Comparison of ENCODE assay signal across 26 mouse cellular contexts in genomic region chr7:101066009-101066408, GRCm38 (mm10). TPM values are rescaled to one million over a fixed set of nuclear protein-coding genes. Genes with fewer than 3 reads are reported as not detected.
DNase-seq lines count a peak whose midpoint lies in the region; ATAC-seq and TF ChIP-seq lines count a peak whose summit lies in the region.
"Had no signal": no experiment of that assay in that cellular context is flagged by ENCODE, and none has a peak within 500 bp of the region (broad histone marks: within the 10 kb centered on the region; RNA-seq: fewer than 3 reads in every experiment).

No protein-coding gene starts in this region.

- no peak for ATAC-seq in liver, embryonic 15.5 days (ENCODE audit: insufficient read depth)
- peak; percentile 60 for ATAC-seq in intestine, embryonic 15.5 days
- no peak for ATAC-seq in liver, postnatal 0 days
- ATAC-seq in kidney, embryonic 14.5 days (ENCODE audit: low FRiP score, low TSS enrichment) = no peak
- ATAC-seq: activated CD4-positive, CD25-positive, alpha-beta regulatory T cell, adult 4 months; forebrain, embryonic 16.5 days; midbrain, embryonic 16.5 days had no signal

- peak overlapping the region; percentile 78 for H3K27ac ChIP-seq in liver, embryonic 15.5 days (replicated peaks)
- peak overlapping the region; percentile 82 for H3K27ac ChIP-seq in intestine, embryonic 15.5 days
- peak overlapping the region; percentile 96 for H3K27ac ChIP-seq in liver, postnatal 0 days (ENCODE audit: low read depth)
- no peak overlapping the region for H3K27ac ChIP-seq in kidney, embryonic 14.5 days (ENCODE audit: low read depth, low read length)
- H3K27ac ChIP-seq: hindbrain, embryonic 12.5 days; limb, embryonic 13.5 days had no signal

- WGBS in liver, embryonic 15.5 days (ENCODE audit: insufficient replicate concordance) = 59% methylated on average over 5 of the region's 5 CpGs
- WGBS in intestine, embryonic 15.5 days = 62% methylated on average over 5 of the region's 5 CpGs
- WGBS in liver, postnatal 0 days (ENCODE audit: insufficient replicate concordance) = 66% methylated on average over 5 of the region's 5 CpGs
- 94% methylated on average over 5 of the region's 5 CpGs for WGBS in kidney, embryonic 14.5 days

- no peaks in the 10 kb centered on the region for H3K9me3 ChIP-seq in liver, embryonic 15.5 days (replicated peaks)
- H3K9me3 ChIP-seq in intestine, embryonic 15.5 days = no peaks in the 10 kb centered on the region
- no peaks in the 10 kb centered on the region for H3K9me3 ChIP-seq in liver, postnatal 0 days (ENCODE audit: low read length)
- no peaks in the 10 kb centered on the region for H3K9me3 ChIP-seq in kidney, embryonic 14.5 days (ENCODE audit: control insufficient read depth, low read length)
- H3K9me3 ChIP-seq: hindbrain, embryonic 12.5 days; limb, embryonic 13.5 days had no signal

- H3K9ac ChIP-seq in liver, embryonic 15.5 days = no peak overlapping the region
- H3K9ac ChIP-seq in intestine, embryonic 15.5 days = no peak overlapping the region
- no peak overlapping the region for H3K9ac ChIP-seq in liver, postnatal 0 days (replicated peaks)
- no peak overlapping the region for H3K9ac ChIP-seq in kidney, embryonic 14.5 days (ENCODE audit: low read depth, low read length)
- H3K9ac ChIP-seq: hindbrain, embryonic 12.5 days; limb, embryonic 13.5 days had no signal

- H3K36me3 ChIP-seq in liver, embryonic 15.5 days (replicated peaks) = no peaks in the 10 kb centered on the region
- H3K36me3 ChIP-seq in intestine, embryonic 15.5 days = no peaks in the 10 kb centered on the region
- no peaks in the 10 kb centered on the region for H3K36me3 ChIP-seq in liver, postnatal 0 days (replicated peaks; ENCODE audit: insufficient read depth, low read length)
- no peaks in the 10 kb centered on the region for H3K36me3 ChIP-seq in kidney, embryonic 14.5 days (ENCODE audit: control insufficient read depth, insufficient read depth, low read length)
- H3K36me3 ChIP-seq: hindbrain, embryonic 12.5 days; limb, embryonic 13.5 days had no signal

- no peak for TF ChIP-seq CTCF in liver, postnatal 0 days (IDR thresholded peaks at IDR 0.05; ENCODE audit: low read depth)

- H3K4me3 ChIP-seq in liver, embryonic 15.5 days (replicated peaks) = no peak overlapping the region
- H3K4me3 ChIP-seq in intestine, embryonic 15.5 days (replicated peaks) = no peak overlapping the region
- no peak overlapping the region for H3K4me3 ChIP-seq in liver, postnatal 0 days (ENCODE audit: low read depth, low read length)
- no peak overlapping the region for H3K4me3 ChIP-seq in kidney, embryonic 14.5 days (ENCODE audit: low read length)
- H3K4me3 ChIP-seq: erythroblast, embryonic 14.5 days; gastrocnemius, adult 2 months; hindbrain, embryonic 12.5 days; limb, embryonic 13.5 days had no signal

- no peak for TF ChIP-seq EP300 in liver, postnatal 0 days (IDR thresholded peaks at IDR 0.05; ENCODE audit: low read depth)

- H3K4me2 ChIP-seq in liver, embryonic 15.5 days = no peak overlapping the region
- H3K4me2 ChIP-seq in intestine, embryonic 15.5 days (replicated peaks) = peak overlapping the region; percentile 9; the same call in 1 of the 2 replicates
- H3K4me2 ChIP-seq in liver, postnatal 0 days (ENCODE audit: low read depth, low read length) = no peak overlapping the region
- H3K4me2 ChIP-seq in kidney, embryonic 14.5 days (replicated peaks; ENCODE audit: low read depth, low read length) = no peak overlapping the region
- H3K4me2 ChIP-seq: heart, embryonic 11.5 days; hindbrain, embryonic 12.5 days; limb, embryonic 13.5 days; midbrain, embryonic 11.5 days had no signal

- H3K4me1 ChIP-seq in liver, embryonic 15.5 days (replicated peaks) = peaks cover 64% of the 10 kb centered on the region
- peaks cover 22% of the 10 kb centered on the region for H3K4me1 ChIP-seq in intestine, embryonic 15.5 days (replicated peaks)
- peaks cover 33% of the 10 kb centered on the region for H3K4me1 ChIP-seq in liver, postnatal 0 days (ENCODE audit: insufficient read depth)
- peaks cover 7% of the 10 kb centered on the region; the same call in 1 of the 2 replicates for H3K4me1 ChIP-seq in kidney, embryonic 14.5 days (ENCODE audit: control insufficient read depth, insufficient read depth, low read length)
- H3K4me1 ChIP-seq: hindbrain, embryonic 12.5 days had no signal

- no peaks in the 10 kb centered on the region for H3K27me3 ChIP-seq in liver, embryonic 15.5 days
- H3K27me3 ChIP-seq in intestine, embryonic 15.5 days (replicated peaks) = no peaks in the 10 kb centered on the region
- no peaks in the 10 kb centered on the region for H3K27me3 ChIP-seq in liver, postnatal 0 days (ENCODE audit: insufficient read depth, low read length)
- H3K27me3 ChIP-seq in kidney, embryonic 14.5 days (ENCODE audit: control insufficient read depth, insufficient read depth, low read length) = no peaks in the 10 kb centered on the region
- H3K27me3 ChIP-seq: limb, embryonic 13.5 days had no signal

- DNase-seq in liver = no peak
- DNase-seq in liver, postnatal 0 days = no peak
- no peak for DNase-seq in cerebellum, adult 11 months
- DNase-seq in kidney, postnatal 4 days = no peak
- DNase-seq: adrenal gland, adult 8-10 months; B cell, adult 2 months; cerebellum, adult 18-20 months; cerebellum, postnatal 10 days; gastrocnemius, adult 2 months; gastrocnemius, postnatal 36 days; heart, postnatal 36 days; lung, adult 2 months; lung, postnatal 10 days; right cerebral cortex, adult 18-20 months; thymus, postnatal 14 days had no signal

RNA-seq across cellular contexts. Expression of gene Fchsd2, which starts 26.7 kb away (rescaled TPM):
- polyA plus RNA-seq in liver, embryonic 15.5 days (2015; fragmentation: Nextera tagmentation; extraction: Ambion mirVana) = 4.5 and 4.9 TPM in 2 replicates
- 20.3 and 21.0 TPM in 2 replicates for polyA plus RNA-seq in intestine, embryonic 15.5 days (2015; fragmentation: Nextera tagmentation; extraction: Ambion mirVana)
- polyA plus RNA-seq in liver, postnatal 0 days (2015; fragmentation: Nextera tagmentation; extraction: Ambion mirVana) = 7.4 and 7.8 TPM in 2 replicates
- polyA plus RNA-seq in kidney, embryonic 14.5 days (2014; fragmentation: Nextera tagmentation; extraction: Ambion mirVana) = 20.5 and 35.5 TPM in 2 replicates

RNA-seq across cellular contexts. Expression of gene P2ry2, which starts 53.3 kb away (rescaled TPM):
- 1.5 and 2.1 TPM in 2 replicates for polyA plus RNA-seq in liver, embryonic 15.5 days (2015; fragmentation: Nextera tagmentation; extraction: Ambion mirVana)
- polyA plus RNA-seq in intestine, embryonic 15.5 days (2015; fragmentation: Nextera tagmentation; extraction: Ambion mirVana) = 2.7 TPM in 2 replicates
- polyA plus RNA-seq in liver, postnatal 0 days (2015; fragmentation: Nextera tagmentation; extraction: Ambion mirVana) = 3.8 and 4.2 TPM in 2 replicates
- 0.72 and 0.84 TPM in 2 replicates for polyA plus RNA-seq in kidney, embryonic 14.5 days (2014; fragmentation: Nextera tagmentation; extraction: Ambion mirVana)
- polyA plus RNA-seq: forebrain, embryonic 16.5 days; midbrain, embryonic 11.5 days had no signal
